Mouse (Mus musculus): ENCODE data around the gene Ppm1l. TPM values are rescaled to one million over a fixed set of nuclear protein-coding genes. Genes with fewer than 3 reads are reported as not detected.

Ppm1l gene
- polyA plus RNA-seq, 1 experiment = 1.4 TPM

DNA sequence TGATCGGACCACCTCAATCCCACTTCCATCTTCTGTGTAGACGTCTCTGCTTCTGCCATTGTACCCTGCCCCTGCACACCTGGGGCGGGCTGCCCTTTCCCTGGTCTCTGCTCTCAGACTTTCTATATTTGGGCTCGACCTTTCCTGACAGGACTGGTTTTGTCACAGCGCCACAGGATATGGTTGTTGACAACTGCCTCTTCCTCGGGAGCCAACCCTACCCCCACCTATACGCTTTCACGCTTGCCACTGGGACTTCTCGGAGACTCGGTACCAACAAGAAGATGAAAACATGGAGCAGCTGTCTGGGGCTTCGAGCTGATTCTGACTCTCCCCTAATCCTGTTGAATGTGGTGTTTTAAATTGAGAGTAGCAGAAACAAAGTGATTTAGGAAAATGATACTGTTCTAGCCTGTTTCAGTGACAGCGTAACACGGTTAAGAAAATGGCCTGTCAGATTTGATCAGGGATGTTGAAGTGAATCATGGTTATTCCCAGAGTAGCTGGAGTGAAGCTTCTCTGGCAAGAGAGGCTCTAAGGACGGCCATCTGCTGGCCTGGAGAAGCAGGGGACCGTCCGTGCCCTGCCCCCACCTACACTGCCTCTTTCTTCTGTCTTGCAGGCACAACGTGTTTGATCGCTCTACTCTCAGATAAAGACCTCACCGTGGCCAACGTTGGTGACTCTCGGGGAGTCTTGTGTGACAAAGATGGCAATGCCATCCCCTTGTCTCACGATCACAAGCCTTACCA lies 232.2 kb downstream of the Ppm1l start:
- no peaks in the 10 kb centered on the region for H3K27me3 ChIP-seq (ENCODE audit: control insufficient read depth, insufficient read depth, low read length)
- no peak overlapping the region for H3K4me3 ChIP-seq (ENCODE audit: extremely low read depth, insufficient read depth, insufficient read length)
- TF ChIP-seq CTCF (IDR thresholded peaks at IDR 0.05; ENCODE audit: extremely low read depth, insufficient read depth, insufficient read length, insufficient replicate concordance) (no peak), POLR2A (IDR thresholded peaks at IDR 0.05; ENCODE audit: low read depth, low read length) (no peak)
- no peak for DNase-seq (ENCODE audit: low read depth in 1 of 2, low spot score in 2 of 2)
- H3K27ac ChIP-seq (ENCODE audit: insufficient read depth, low read length) = no peak overlapping the region
- no peaks in the 10 kb centered on the region for H3K4me1 ChIP-seq (ENCODE audit: control insufficient read depth, insufficient read depth, insufficient read length)
- WGBS = 84% methylated on average over 22 of the region's 22 CpGs
- no peaks in the 10 kb centered on the region for H3K36me3 ChIP-seq (ENCODE audit: control insufficient read depth, insufficient read depth, low read length)

DNA sequence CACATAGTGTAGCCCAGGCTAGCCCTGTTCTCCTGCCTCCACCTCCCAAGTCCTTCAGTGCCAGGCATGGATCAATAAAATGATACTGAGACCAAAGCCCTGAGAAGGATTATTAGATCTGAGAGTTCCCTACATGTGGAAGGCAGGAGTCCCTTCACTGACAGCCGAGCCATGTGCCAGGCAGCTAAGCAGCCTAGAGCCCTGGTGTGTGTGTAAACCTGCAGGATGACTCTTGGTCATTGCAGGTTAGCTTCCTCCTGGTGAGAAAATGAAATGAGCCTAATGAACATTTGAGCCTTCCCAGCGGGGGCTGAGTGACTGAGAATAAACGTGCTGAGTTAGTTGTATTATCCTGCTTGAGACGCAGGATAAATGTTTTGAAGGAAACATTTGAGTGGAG lies 232.9 kb downstream of the Ppm1l start:
- H3K4me3 ChIP-seq (ENCODE audit: extremely low read depth, insufficient read depth, insufficient read length) = no peak overlapping the region
- no peak for DNase-seq (ENCODE audit: low read depth in 1 of 2, low spot score in 2 of 2)
- 92% methylated on average over 4 of the region's 4 CpGs for WGBS
- H3K27ac ChIP-seq (ENCODE audit: insufficient read depth, low read length) = no peak overlapping the region
- H3K36me3 ChIP-seq (ENCODE audit: control insufficient read depth, insufficient read depth, low read length) = no peaks in the 10 kb centered on the region
- no peaks in the 10 kb centered on the region for H3K27me3 ChIP-seq (ENCODE audit: control insufficient read depth, insufficient read depth, low read length)
- no peaks in the 10 kb centered on the region for H3K4me1 ChIP-seq (ENCODE audit: control insufficient read depth, insufficient read depth, insufficient read length)
- TF ChIP-seq CTCF (IDR thresholded peaks at IDR 0.05; ENCODE audit: extremely low read depth, insufficient read depth, insufficient read length, insufficient replicate concordance) (no peak), POLR2A (IDR thresholded peaks at IDR 0.05; ENCODE audit: low read depth, low read length) (no peak)

DNA sequence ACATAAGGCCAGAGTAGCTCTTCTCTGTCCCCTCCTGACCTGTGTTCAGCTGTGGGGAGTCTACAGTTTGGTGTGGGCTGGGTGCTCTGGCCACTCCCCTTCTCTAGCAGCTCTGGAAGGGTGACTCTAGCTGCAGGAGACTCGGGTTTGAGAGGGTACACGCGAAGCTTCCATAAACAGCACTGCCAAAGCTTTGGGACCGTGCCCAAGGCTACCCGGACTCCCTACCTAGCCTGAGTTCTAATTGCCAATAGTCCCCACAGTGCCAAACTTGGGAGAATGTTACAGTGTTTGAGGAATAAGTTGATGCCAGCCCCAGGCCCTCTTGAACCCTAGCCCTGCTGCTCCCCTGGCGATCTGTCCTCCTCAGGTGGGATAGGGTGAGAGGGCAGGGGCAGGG lies 238.8 kb downstream of the Ppm1l start:
- H3K4me3 ChIP-seq (ENCODE audit: extremely low read depth, insufficient read depth, insufficient read length) = no peak overlapping the region
- TF ChIP-seq CTCF (IDR thresholded peaks at IDR 0.05; ENCODE audit: extremely low read depth, insufficient read depth, insufficient read length, insufficient replicate concordance) = no peak
- TF ChIP-seq POLR2A (IDR thresholded peaks at IDR 0.05; ENCODE audit: low read depth, low read length) = no peak
- no peak overlapping the region for H3K27ac ChIP-seq (ENCODE audit: insufficient read depth, low read length)
- DNase-seq (ENCODE audit: low read depth in 1 of 2, low spot score in 2 of 2) = no peak
- 88% methylated on average over 6 of the region's 6 CpGs for WGBS
- H3K36me3 ChIP-seq (ENCODE audit: control insufficient read depth, insufficient read depth, low read length) = no peaks in the 10 kb centered on the region
- H3K4me1 ChIP-seq (ENCODE audit: control insufficient read depth, insufficient read depth, insufficient read length) = no peaks in the 10 kb centered on the region; the same call in 1 of the 2 replicates
- no peaks in the 10 kb centered on the region for H3K27me3 ChIP-seq (ENCODE audit: control insufficient read depth, insufficient read depth, low read length)

DNA sequence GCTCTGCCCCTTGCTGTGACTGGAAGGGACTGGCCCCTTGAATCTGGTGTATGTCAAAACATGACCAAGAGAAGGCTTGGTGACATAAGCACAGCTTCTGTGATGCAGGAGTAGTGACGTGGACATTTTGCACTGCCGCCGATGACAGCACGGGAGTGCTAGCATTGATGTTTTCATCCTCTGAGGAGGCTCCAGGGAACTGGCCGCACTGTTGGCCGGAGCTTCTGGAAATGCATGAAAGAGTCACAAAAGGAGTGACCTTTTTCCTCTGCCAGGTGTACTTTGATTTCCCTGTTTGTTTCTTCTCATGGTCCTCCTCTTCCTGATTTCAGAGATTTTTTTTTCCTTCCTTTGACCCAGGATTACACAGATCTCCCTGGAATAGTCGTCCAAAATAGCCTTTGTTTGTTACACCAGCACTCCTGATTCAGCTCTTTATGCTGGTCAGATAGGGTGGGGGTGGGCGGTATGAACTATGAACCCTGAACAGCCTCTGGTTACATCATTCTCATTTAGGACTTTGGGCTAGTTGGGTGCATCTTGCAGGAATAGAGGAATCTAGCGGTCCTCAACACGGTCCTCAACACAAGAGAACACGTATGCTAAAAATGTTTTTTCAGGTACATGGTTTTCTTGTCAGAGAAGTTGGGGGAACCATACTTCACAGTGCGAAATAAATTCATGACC lies 239.6 kb downstream of the Ppm1l start:
- Histone ChIP-seq H3K4me3 (ENCODE audit: extremely low read depth, insufficient read depth, insufficient read length) (no peak overlapping the region), H3K4me1 (ENCODE audit: control insufficient read depth, insufficient read depth, insufficient read length) (no peaks in the 10 kb centered on the region; the same call in 1 of the 2 replicates), H3K36me3 (ENCODE audit: control insufficient read depth, insufficient read depth, low read length) (no peaks in the 10 kb centered on the region), H3K27ac (ENCODE audit: insufficient read depth, low read length) (no peak overlapping the region), H3K27me3 (ENCODE audit: control insufficient read depth, insufficient read depth, low read length) (no peaks in the 10 kb centered on the region)
- no peak for TF ChIP-seq CTCF (IDR thresholded peaks at IDR 0.05; ENCODE audit: extremely low read depth, insufficient read depth, insufficient read length, insufficient replicate concordance)
- TF ChIP-seq POLR2A (IDR thresholded peaks at IDR 0.05; ENCODE audit: low read depth, low read length) = no peak
- 91% methylated on average over 12 of the region's 12 CpGs for WGBS
- no peak for DNase-seq (ENCODE audit: low read depth in 1 of 2, low spot score in 2 of 2)

DNA sequence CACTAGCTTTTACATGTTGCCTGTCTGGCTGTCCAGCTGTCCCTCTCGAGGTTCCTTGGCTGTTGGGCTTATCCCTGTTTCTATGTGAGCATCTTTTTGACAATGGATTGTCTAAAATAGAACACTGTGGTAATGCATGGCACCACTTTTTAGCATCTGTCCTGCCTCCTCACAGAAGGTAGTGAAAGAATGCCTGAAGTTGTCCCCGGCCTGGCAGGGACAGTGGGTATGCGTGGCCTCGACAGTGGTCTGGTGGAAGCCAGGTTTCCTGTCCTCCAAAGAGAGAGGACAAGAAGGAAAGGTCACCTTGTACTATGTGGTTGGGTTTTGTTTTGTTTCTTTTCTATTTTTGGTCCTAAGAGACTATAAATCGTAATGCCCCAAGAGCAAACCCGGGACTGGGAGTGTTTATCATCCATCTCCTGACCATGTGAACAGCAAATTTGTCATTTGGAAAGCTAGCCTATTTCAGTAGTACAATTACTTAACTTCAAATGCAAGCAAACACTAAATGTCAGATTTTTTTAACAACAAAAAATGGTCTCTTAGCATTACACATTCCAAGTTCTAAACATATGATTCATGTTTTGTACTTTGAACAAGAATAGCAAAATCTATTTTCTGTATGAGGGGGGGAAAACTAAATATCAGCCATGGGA lies 242.8 kb downstream of the Ppm1l start:
- Histone ChIP-seq H3K27ac (ENCODE audit: insufficient read depth, low read length) (no peak overlapping the region), H3K4me1 (ENCODE audit: control insufficient read depth, insufficient read depth, insufficient read length) (no peaks in the 10 kb centered on the region; the same call in 1 of the 2 replicates)
- 72% methylated on average over 6 of the region's 6 CpGs for WGBS

DNA sequence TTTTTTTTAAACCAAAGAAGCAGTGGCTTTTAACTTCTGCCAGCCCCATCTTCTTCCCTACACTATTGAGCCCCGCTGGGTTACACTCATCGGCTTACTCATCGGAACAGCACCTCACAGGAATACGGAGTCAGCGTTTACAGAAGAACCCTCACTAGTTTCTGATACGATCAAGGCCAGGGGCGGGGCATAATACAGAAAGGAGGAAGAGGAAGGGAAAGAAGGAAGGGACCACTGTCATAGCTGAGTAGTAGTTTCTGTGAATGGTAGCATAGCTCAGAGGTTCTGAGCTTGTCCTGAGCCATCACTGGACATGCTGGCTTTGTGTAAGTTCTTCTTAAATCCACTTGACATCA lies 243.3 kb downstream of the Ppm1l start:
- H3K36me3 ChIP-seq (ENCODE audit: control insufficient read depth, insufficient read depth, low read length) = no peaks in the 10 kb centered on the region
- H3K4me3 ChIP-seq (ENCODE audit: extremely low read depth, insufficient read depth, insufficient read length) = no peak overlapping the region
- 39% methylated on average over 7 of the region's 7 CpGs for WGBS
- TF ChIP-seq POLR2A (IDR thresholded peaks at IDR 0.05; ENCODE audit: low read depth, low read length) (no peak), CTCF (IDR thresholded peaks at IDR 0.05; ENCODE audit: extremely low read depth, insufficient read depth, insufficient read length, insufficient replicate concordance) (no peak)
- no peak overlapping the region for H3K27ac ChIP-seq (ENCODE audit: insufficient read depth, low read length)
- no peaks in the 10 kb centered on the region for H3K27me3 ChIP-seq (ENCODE audit: control insufficient read depth, insufficient read depth, low read length)
- DNase-seq (ENCODE audit: low read depth in 1 of 2, low spot score in 2 of 2) = no peak
- H3K4me1 ChIP-seq (ENCODE audit: control insufficient read depth, insufficient read depth, insufficient read length) = no peaks in the 10 kb centered on the region; the same call in 1 of the 2 replicates

More for the DNA sequence above, 242.8 kb downstream of the Ppm1l start:
- H3K36me3 ChIP-seq (ENCODE audit: control insufficient read depth, insufficient read depth, low read length) = no peaks in the 10 kb centered on the region
- no peak for TF ChIP-seq POLR2A (IDR thresholded peaks at IDR 0.05; ENCODE audit: low read depth, low read length)
- no peak for TF ChIP-seq CTCF (IDR thresholded peaks at IDR 0.05; ENCODE audit: extremely low read depth, insufficient read depth, insufficient read length, insufficient replicate concordance)
- H3K27me3 ChIP-seq (ENCODE audit: control insufficient read depth, insufficient read depth, low read length) = no peaks in the 10 kb centered on the region
- H3K4me3 ChIP-seq (ENCODE audit: extremely low read depth, insufficient read depth, insufficient read length) = no peak overlapping the region
- DNase-seq (ENCODE audit: low read depth in 1 of 2, low spot score in 2 of 2) = no peak

Data from spleen, adult 2 months (tissue).